Mouse (Mus musculus) stomach, postnatal 0 days (tissue): ENCODE results near the gene Dnmt3l. TPM values are rescaled to one million over a fixed set of nuclear protein-coding genes. Genes with fewer than 3 reads are reported as not detected.

ENCODE experiments used
- ATAC-seq: fragments of 200-750 bp; cut with Nextera tagmentation; 2 replicates; pipeline ENCODE4 v1.8.0; 2017; ENCODE audit not compliant: low FRiP score, low TSS enrichment
- DNase-seq: peaks from one replicate; pipeline ENCODE4 v3.0.0-alpha.2; 2016; ENCODE audit warnings: low spot score
- H3K27ac ChIP-seq: fragments of 300-500 bp; sonication (generic); replicated peaks from 2 replicates; pipeline ENCODE4 v1.5.1; 2014; ENCODE audit warnings: mild to moderate bottlenecking, control low read depth
- H3K27me3 ChIP-seq: fragments of 300-500 bp; sonication (generic); 2 replicates; pipeline ENCODE4 v1.6.1; 2014; ENCODE audit warnings: low read length; ENCODE audit not compliant: control insufficient read depth, insufficient read depth
- H3K36me3 ChIP-seq: fragments of 300-500 bp; sonication (generic); 2 replicates; pipeline ENCODE4 v1.6.1; 2014; ENCODE audit warnings: low read length, mixed read lengths; ENCODE audit not compliant: control insufficient read depth, insufficient read depth
- H3K4me1 ChIP-seq: fragments of 300-500 bp; sonication (generic); replicated peaks from 2 replicates; pipeline ENCODE4 v1.6.1; 2014; ENCODE audit warnings: antibody characterized with exemption; ENCODE audit not compliant: control insufficient read depth, insufficient read depth
- H3K4me2 ChIP-seq: fragments of 300-500 bp; sonication (generic); replicated peaks from 2 replicates; pipeline ENCODE4 v1.6.1; 2014; ENCODE audit warnings: low read depth, mild to moderate bottlenecking, control low read depth, moderate library complexity
- H3K4me3 ChIP-seq: fragments of 300-500 bp; sonication (generic); 2 replicates; pipeline ENCODE4 v1.5.1; 2014; ENCODE audit warnings: low read depth, low read length, control low read depth
- H3K9ac ChIP-seq: fragments of 300-500 bp; sonication (generic); 2 replicates; pipeline ENCODE4 v1.6.1; 2014; ENCODE audit warnings: mild to moderate bottlenecking, low read length, control low read depth, mixed read lengths
- H3K9me3 ChIP-seq: fragments of 300-500 bp; sonication (generic); 2 replicates; pipeline ENCODE4 v1.6.1; 2016; ENCODE audit warnings: low read length; ENCODE audit not compliant: control insufficient read depth
- CTCF ChIP-seq: IDR thresholded peaks from 2 replicates; pipeline ENCODE4 v1.5.1; 2016; ENCODE audit warnings: antibody characterized with exemption, low read depth, mild to moderate bottlenecking, moderate library complexity
- EP300 ChIP-seq: optimal IDR thresholded peaks from 2 replicates; pipeline ENCODE3; 2016; ENCODE audit warnings: antibody characterized with exemption
- WGBS: fragments of 180-500 bp; shearing (Covaris S2); extraction: QIAGEN DNeasy Blood & Tissue Kit; methylation state at CpG from one replicate; pipeline ENCODE4 v1.1.7; 2014; 5-methylcytosine and 5-hydroxymethylcytosine counted together
- polyA plus RNA-seq: library from polyadenylated mRNA; unstranded; fragments of >200 nt; fragmentation: Nextera tagmentation; extraction: Ambion mirVana; gene quantifications from 2 replicates; pipeline ENCODE4 v1.2.1, GENCODE M21; 2015

The Dnmt3l gene
- polyA plus RNA-seq, 1 experiment from 2014 or later = 1.1 TPM

DNA sequence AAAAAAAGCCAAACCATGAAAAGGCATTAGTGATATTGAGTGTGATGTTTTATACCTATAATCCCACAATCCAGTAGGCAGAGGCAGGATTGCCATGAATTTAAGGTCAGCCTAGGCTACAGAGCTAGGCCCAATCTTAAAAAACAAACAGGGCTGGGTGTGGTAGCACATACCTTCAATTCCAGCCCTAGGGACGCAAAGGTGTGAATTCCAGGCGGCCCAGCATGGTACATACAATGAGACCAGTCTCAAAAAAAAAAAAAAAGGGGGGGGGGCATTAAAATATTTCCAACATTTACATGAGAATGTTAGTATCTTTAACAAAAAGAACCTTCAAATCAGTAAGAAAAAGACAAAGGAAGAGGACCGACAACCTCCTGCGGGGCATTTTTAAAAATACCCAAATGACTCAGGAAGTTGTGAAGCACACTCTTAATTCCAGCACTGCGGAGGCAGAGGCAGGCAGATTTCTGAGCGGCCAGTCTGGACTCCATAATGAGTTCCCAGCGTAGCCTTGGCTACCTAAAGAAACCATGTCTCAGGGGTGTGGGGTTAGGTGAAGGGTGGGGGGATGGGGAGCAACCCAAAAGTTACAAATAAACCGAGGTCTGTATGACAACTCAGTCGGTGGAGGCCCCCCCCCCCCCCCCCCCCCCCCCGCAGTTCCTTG is 6.4 kb downstream of the Dnmt3l start:
- DNase-seq (no peak), ATAC-seq (no peak)
- Histone ChIP-seq H3K36me3 (no peaks in the 10 kb centered on the region), H3K4me3 (no peak overlapping the region), H3K9ac (no peak overlapping the region), H3K27me3 (no peaks in the 10 kb centered on the region), H3K4me2 (no peak overlapping the region), H3K9me3 (no peaks in the 10 kb centered on the region), H3K27ac (no peak overlapping the region), H3K4me1 (peaks cover under 1% of the 10 kb centered on the region; the same call in 1 of the 2 replicates)
- TF ChIP-seq EP300 (no peak), CTCF (no peak)
- WGBS = 78% methylated on average over 9 of the region's 10 CpGs

GRCm38 (mm10) chr10:78049519-78050035 is 7.8 kb downstream of the Dnmt3l start:
- no peak overlapping the region for H3K9ac ChIP-seq
- 63% methylated on average over 10 of the region's 11 CpGs for WGBS
- no peak for TF ChIP-seq CTCF
- no peak for TF ChIP-seq EP300
- H3K4me2 ChIP-seq = no peak overlapping the region
- H3K36me3 ChIP-seq = no peaks in the 10 kb centered on the region
- H3K4me1 ChIP-seq = no peaks in the 10 kb centered on the region
- no peaks in the 10 kb centered on the region for H3K9me3 ChIP-seq
- no peaks in the 10 kb centered on the region for H3K27me3 ChIP-seq
- H3K27ac ChIP-seq = no peak overlapping the region
- DNase-seq = no peak
- ATAC-seq = no peak
- no peak overlapping the region for H3K4me3 ChIP-seq

DNA sequence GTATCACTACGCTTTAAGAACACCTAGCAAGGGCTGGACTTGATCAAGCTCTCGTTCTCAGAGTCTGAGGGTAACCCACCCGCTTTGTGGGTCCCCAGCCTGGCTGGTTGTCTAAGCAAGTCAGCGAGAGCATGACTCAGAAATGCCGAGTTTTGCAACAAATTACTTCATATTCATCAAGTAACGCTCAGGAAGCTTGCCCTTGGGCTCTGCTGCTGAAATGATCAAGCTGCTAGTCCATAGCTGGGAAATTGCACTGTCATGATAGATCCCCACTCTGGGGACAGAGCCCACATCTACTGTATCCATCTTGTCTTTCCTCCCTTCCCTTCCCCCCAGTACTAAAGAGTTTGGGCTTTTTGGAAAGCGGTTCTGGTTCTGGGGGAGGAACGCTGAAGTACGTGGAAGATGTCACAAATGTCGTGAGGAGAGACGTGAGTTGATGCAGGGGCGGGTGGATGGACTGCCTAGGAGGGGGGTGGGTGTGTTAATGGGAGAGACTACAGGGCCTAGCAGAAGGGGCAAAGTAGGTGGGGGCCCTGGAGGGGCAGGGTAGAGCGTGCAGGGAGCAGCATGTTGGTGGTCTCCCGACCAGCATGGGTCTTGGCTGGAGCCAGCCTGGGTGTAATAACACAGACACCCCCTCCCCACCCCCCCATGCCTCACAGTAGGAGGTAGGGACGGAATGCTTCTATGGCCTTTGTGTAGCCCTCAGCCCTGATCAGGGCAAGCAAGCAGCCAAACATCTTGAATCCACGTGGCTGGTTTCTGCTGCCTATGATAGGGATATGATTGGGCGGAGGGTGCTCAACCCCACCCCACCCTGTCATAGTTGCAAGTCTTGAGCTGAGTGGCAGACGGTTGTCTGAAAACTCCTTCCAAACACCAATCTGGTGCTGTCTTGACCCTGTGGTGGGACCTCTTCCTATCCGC is 13.2 kb downstream of the Dnmt3l start:
- no peak overlapping the region for H3K27ac ChIP-seq
- H3K4me3 ChIP-seq = no peak overlapping the region
- no peak overlapping the region for H3K4me2 ChIP-seq
- DNase-seq (no peak), ATAC-seq (peak; percentile 28; the same call in 1 of the 2 replicates)
- no peaks in the 10 kb centered on the region for H3K27me3 ChIP-seq
- H3K9me3 ChIP-seq = no peaks in the 10 kb centered on the region
- H3K4me1 ChIP-seq = no peaks in the 10 kb centered on the region
- WGBS = 55% methylated on average over 19 of the region's 19 CpGs
- H3K36me3 ChIP-seq = no peaks in the 10 kb centered on the region
- TF ChIP-seq CTCF (no peak), EP300 (no peak)
- H3K9ac ChIP-seq = no peak overlapping the region

- no peak for ATAC-seq
Measured at GRCm38 (mm10) chr10:78057056-78057455, 15.3 kb downstream of the Dnmt3l start.

DNA sequence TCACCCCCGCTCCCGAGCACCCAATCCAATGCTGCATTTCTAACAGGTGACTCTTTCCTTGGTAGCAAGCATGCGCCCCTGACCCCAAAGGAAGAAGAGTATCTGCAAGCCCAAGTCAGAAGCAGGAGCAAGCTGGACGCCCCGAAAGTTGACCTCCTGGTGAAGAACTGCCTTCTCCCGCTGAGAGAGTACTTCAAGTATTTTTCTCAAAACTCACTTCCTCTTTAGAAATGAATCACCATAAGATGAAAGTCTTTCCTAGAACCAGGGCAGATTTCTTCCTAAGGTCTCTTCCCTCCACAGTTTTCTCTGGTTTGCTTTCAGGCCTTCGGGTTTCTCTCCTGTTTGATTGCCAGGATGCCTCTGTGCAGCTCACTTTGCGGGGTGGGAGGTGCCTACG is 21.4 kb downstream of the Dnmt3l start:
- Histone ChIP-seq H3K4me1 (no peaks in the 10 kb centered on the region), H3K36me3 (no peaks in the 10 kb centered on the region), H3K27ac (no peak overlapping the region), H3K9me3 (no peaks in the 10 kb centered on the region), H3K4me3 (no peak overlapping the region), H3K9ac (no peak overlapping the region), H3K4me2 (no peak overlapping the region), H3K27me3 (no peaks in the 10 kb centered on the region)
- 82% methylated on average over 9 of the region's 9 CpGs for WGBS
- no peak for DNase-seq
- TF ChIP-seq CTCF (no peak), EP300 (no peak)
- ATAC-seq = no peak

More at GRCm38 (mm10) chr10:78057056-78057455, 15.3 kb downstream of the Dnmt3l start:
- Histone ChIP-seq H3K36me3 (no peaks in the 10 kb centered on the region), H3K4me1 (no peaks in the 10 kb centered on the region), H3K27me3 (no peaks in the 10 kb centered on the region), H3K9me3 (no peaks in the 10 kb centered on the region), H3K4me2 (no peak overlapping the region), H3K27ac (no peak overlapping the region), H3K9ac (no peak overlapping the region), H3K4me3 (no peak overlapping the region)
- WGBS = 82% methylated on average over 8 of the region's 8 CpGs
- TF ChIP-seq EP300 = no peak
- DNase-seq = no peak

- no peak overlapping the region for H3K27ac ChIP-seq
- ATAC-seq (no peak), DNase-seq (peak; percentile 29)
Measured at GRCm38 (mm10) chr10:78067226-78067625, 25.5 kb downstream of the Dnmt3l start.

More at GRCm38 (mm10) chr10:78067226-78067625, 25.5 kb downstream of the Dnmt3l start:
- WGBS = 41% methylated on average over 4 of the region's 4 CpGs
- no peak overlapping the region for H3K9ac ChIP-seq
- no peak overlapping the region for H3K4me2 ChIP-seq
- no peaks in the 10 kb centered on the region for H3K27me3 ChIP-seq
- no peak overlapping the region for H3K4me3 ChIP-seq
- 0 out of 2 replicates have a peak, but pooled peaks have one; percentile 8 for TF ChIP-seq CTCF
- no peak for TF ChIP-seq EP300
- peaks cover 4% of the 10 kb centered on the region for H3K4me1 ChIP-seq
- H3K9me3 ChIP-seq = no peaks in the 10 kb centered on the region
- no peaks in the 10 kb centered on the region for H3K36me3 ChIP-seq
